Mouse (Mus musculus) embryonic stem cell, embryonic (primary cell): ENCODE measurements at regions not wholly inside any gene's neighbourhood (a gene's known extent, or its start where the extent isn't known, plus 50 kb on each side); places are given as distances from the start of the nearest gene placed in this dataset.

Experiments used
- CTCF ChIA-PET, 4 experiments: fragments of 300-600 bp in 2 of 4; fragments of 350-600 bp in 2 of 4; sonication (Branson Sonifier 250); formaldehyde crosslinking; loops; one replicate each; lab custom pipeline; 2022; ENCODE audit warnings: inconsistent platforms in 2 of 4; lab: Charles Lee
- POLR2A ChIA-PET, 4 experiments: fragments of 300-600 bp in 2 of 4; fragments of 350-600 bp in 2 of 4; sonication (Branson Sonifier 250); formaldehyde crosslinking; loops; one replicate each; lab custom pipeline; 2022; ENCODE audit warnings: antibody characterized with exemption in 4 of 4, inconsistent platforms in 1 of 4; lab: Charles Lee

DNA sequence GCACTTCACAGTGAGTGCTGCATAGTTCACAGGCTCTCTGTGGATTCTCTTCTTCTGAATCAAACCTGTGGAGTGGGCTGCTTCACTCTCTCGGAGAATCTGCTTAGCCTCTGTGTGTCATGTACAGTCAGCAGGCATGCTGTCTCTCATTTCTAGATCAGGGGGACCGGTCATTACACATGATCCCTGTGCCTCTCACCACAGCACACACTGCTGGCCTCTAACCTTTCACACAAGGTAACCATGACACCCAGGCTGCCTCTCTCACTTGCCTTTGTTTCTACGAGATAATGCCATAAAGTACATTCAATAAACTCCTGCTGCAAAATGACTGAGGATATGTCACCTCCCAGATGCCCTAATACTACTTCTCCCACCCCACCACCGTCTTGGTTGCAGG lies 237.2 kb upstream of the Fermt1 start:
- ChIA-PET POLR2A (no interaction called here), CTCF (no interaction called here)

DNA sequence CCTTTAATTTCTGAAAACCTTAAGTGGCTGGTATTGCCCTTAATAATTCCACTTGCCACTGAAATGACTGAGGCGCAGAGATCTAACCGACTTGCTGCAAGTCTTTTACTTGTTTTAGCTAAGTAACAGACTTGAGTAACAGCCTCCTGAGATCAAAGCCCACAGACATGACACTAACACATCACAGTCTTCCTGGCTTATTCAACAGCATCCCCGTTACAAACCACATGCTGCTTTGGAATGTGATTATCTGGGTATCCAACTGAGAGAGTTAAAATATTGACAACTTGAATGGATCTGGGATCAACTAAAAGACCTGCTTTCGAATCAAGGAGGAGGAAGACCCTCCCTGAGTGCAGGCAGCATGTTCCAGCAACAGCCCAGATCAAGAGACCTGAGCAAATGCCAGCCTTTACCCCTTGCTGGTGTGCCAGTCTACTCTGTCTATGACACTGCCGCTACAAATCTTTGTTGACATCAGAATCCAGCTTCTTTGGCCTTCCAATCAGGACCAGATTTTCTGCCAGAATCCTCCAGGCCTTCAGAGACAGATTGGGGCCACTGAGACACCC lies 258.7 kb upstream of the Fermt1 start:
- ChIA-PET POLR2A (interaction anchor here in 1 of 4 experiments (0.7 kb wide), 1 partner anchor 180 kb away, joined by 3 read pairs; no protein-coding TSS in a partner anchor), CTCF (no interaction called here)

- POLR2A ChIA-PET: no interaction called here
- CTCF ChIA-PET: no interaction called here
These were observed 262.8 kb upstream of the Fermt1 start for GRCm38 (mm10) chr2:133208498-133208897.

GRCm38 (mm10) chr2:133221762-133222556 lies 276.3 kb upstream of the Fermt1 start:
- POLR2A ChIA-PET: no interaction called here
- CTCF ChIA-PET: interaction anchor here in 1 of 4 experiments (0.6 kb wide), 1 partner anchor 15 kb away, joined by 4 read pairs; no protein-coding TSS in a partner anchor

- ChIA-PET POLR2A (no interaction called here), CTCF (no interaction called here)
These were observed 289.6 kb upstream of the Fermt1 start for GRCm38 (mm10) chr2:133235175-133235920.

DNA sequence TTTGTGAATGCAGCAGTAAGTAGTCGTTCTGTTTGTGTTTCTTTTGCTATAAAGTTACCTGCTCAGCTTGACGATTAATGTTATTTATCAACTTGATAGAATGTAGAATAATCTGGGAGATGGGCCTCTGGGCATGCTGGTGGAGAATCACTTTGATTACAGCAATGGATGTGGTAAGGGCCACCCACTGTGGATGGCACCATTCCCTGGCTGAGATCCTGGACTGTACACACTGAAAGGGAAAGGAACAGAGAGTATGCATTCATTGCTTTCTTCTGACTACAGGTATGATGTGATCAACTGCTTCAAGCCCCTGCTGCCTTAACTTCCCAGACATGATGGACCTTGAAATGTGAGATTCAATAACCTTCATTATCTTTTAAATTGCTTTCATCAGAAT lies 299.8 kb upstream of the Bmp2 start:
- POLR2A ChIA-PET: no interaction called here
- CTCF ChIA-PET: no interaction called here

DNA sequence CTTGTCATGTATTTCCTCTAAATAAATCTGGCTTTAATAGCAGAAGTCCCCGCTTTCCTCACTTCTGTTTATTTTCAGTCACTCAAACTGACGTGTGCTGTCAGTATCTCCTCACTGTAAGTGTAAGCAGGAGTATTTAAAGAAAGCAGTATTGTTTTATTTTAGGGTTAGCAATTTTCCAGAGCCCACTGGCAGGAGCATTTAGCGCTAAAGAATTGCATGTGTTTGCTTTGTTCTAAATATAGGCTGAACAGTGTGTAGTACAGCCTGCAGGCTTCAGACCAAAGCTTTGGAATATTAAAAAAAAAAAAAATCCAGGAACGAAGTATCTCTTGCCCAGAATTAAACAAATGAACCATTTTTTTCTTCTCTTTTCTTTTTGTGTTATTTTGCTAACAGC lies 277.5 kb upstream of the Bmp2 start:
- ChIA-PET CTCF (no interaction called here), POLR2A (no interaction called here)

DNA sequence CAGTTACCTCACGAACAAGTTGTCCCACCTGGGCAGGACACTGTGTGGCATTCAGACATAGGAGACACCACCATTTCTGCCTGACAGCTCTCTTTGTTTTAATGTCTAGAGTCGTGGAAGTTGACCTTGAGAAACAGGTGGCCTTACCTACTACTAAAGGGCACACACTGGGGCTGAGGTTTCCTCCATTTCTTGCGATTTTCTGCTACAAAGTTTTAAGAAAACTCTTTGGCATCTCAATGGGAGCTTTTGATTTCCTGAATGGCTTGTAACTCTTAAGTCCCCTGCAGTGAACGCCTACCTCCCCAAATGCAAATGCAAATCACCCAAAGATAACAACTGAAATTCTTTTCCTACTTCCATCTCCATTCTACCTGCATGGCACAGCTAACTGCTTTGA lies 273.4 kb upstream of the Bmp2 start:
- POLR2A ChIA-PET: interaction anchor here in 1 of 4 experiments (0.5 kb wide), 1 partner anchor 18 kb away, joined by 3 read pairs; no protein-coding TSS in a partner anchor

GRCm38 (mm10) chr2:133279275-133279674 lies 272.7 kb upstream of the Bmp2 start:
- CTCF ChIA-PET: no interaction called here

More for the DNA sequence above, 273.4 kb upstream of the Bmp2 start:
- CTCF ChIA-PET: no interaction called here

DNA sequence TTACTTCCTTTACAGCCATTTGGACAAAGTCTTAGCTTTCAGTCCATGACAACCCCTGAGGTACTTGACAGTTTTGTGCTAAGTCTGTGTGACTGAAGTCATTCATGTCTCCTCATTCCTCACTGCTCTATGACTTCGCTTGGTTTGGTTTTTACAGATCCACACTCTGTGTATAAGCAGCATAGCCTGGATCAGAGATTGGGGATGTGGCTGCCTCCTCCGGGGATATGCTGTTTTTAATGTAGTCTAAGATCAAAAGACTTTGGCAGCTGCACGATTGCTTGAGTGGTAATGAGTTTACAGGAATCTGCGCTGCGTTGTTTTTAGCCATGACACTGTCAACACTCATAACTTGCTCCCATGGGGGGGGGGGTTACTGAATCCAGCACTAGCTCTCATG lies 269.3 kb upstream of the Bmp2 start:
- ChIA-PET CTCF (no interaction called here), POLR2A (no interaction called here)

More at GRCm38 (mm10) chr2:133279275-133279674, 272.7 kb upstream of the Bmp2 start:
- POLR2A ChIA-PET: no interaction called here

- CTCF ChIA-PET: no interaction called here
- POLR2A ChIA-PET: no interaction called here
These were observed 268.2 kb upstream of the Bmp2 start for GRCm38 (mm10) chr2:133283709-133284108.

DNA sequence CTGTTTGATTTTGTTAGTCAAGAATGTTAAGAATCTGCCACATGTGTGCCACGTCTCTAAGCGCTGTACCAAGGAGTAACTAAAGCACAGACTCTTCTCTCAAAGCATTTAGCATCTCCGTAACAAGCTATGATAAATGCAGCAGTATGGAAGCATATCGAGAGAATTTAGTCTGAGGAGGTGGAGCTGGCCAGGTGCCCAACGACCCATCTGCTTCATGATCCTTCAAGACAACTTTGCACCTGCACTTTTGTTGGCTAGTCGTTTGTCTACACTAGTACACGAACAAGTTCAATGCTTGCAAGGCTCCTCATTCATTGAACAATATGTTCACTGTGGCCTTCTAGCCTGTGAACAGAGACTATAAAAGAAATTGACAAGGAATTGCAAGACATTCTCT lies 257.8 kb upstream of the Bmp2 start:
- ChIA-PET POLR2A (no interaction called here), CTCF (no interaction called here)

DNA sequence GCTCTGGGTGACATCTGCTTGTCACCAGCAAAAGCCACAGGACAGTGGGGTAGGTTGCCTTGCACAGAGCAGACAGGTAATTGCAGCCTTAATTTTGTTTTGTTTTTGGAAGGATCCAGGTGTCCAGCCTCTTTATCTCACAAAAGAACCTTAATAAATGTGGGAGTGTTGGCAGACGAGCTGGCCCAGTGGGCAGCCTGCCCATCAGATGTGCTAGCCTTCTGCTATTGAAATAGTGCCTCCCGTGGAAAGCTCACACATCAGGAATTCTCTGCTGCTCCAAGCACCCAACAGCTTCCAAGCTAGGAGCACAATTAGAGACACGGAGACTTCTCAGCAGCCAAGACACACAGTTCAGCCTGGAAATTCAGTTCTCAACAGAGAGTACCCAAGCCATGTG lies 246.0 kb upstream of the Bmp2 start:
- ChIA-PET CTCF (no interaction called here), POLR2A (no interaction called here)

DNA sequence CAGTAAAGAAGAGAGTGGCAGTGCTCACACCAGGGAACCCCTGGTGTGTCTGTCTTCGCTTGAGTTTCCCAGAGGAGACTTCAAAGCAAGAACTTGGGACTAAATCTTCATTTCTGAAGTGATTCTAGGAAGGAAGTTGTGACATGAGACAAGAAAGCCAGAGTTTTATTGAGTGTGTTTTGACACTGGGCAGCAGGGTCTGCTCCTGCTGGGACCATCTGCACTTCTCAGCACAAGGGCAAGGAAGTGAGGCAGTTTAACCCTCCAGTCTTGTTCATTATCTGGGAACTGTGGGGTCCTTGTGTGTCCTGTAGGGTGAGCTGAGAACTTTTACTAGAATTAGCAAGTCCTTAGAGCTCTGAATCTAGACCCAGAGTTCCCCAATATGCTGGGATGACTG lies 241.0 kb upstream of the Bmp2 start:
- ChIA-PET CTCF (interaction anchor here in 1 of 4 experiments (0.6 kb wide), 1 partner anchor 93 kb away, joined by 3 read pairs; no protein-coding TSS in a partner anchor), POLR2A (no interaction called here)

- CTCF ChIA-PET: interaction anchor here in 2 of 4 experiments (0.6 to 1.0 kb wide), 3 partner anchors 14 to 1999 kb away, joined by 3 to 5 read pairs (median 3); no protein-coding TSS in a partner anchor
- POLR2A ChIA-PET: no interaction called here
These were observed 225.5 kb upstream of the Bmp2 start for GRCm38 (mm10) chr2:133326290-133327050.

DNA sequence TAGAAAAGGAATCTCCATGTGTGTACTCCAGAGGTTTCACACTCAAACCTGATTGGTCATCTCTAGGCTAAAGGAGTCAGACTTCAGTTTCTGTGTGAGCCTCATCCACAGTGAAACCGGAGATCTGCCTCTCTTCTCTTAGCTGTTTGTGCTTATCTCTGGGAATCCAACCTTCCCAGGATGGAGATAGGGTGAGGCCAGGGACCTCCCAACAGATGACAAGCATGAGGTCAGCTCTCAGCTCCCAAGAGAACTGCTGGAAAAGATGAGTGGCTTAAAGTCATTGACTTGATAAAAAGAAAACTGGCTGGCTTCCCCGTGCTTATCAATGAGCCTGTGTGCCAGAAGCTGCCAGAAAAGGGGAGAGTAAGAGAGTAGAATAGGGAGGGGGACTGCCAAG lies 224.3 kb upstream of the Bmp2 start:
- ChIA-PET POLR2A (no interaction called here), CTCF (no interaction called here)

GRCm38 (mm10) chr2:133336177-133336901 lies 215.6 kb upstream of the Bmp2 start:
- POLR2A ChIA-PET: no interaction called here
- CTCF ChIA-PET: no interaction called here

- ChIA-PET CTCF (no interaction called here), POLR2A (interaction anchor here in 1 of 4 experiments (0.5 kb wide), 1 partner anchor 659 kb away, joined by 3 read pairs; no protein-coding TSS in a partner anchor)
These were observed 213.8 kb upstream of the Bmp2 start for GRCm38 (mm10) chr2:133338150-133338549.
